Mouse (Mus musculus) effector memory CD4-positive, alpha-beta T cell, adult 5 months (primary cell): ENCODE data around the gene Prox2. TPM values are rescaled to one million over a fixed set of nuclear protein-coding genes. Genes with fewer than 3 reads are reported as not detected.

Experiments used
- polyA plus RNA-seq: library from polyadenylated mRNA; unstranded; fragments of 100-300 nt; shearing (Covaris generic); gene quantifications from one replicate; pipeline ENCODE4 v1.2.1, GENCODE M21; 2017

The Prox2 gene
- 4.6 TPM for polyA plus RNA-seq

DNA sequence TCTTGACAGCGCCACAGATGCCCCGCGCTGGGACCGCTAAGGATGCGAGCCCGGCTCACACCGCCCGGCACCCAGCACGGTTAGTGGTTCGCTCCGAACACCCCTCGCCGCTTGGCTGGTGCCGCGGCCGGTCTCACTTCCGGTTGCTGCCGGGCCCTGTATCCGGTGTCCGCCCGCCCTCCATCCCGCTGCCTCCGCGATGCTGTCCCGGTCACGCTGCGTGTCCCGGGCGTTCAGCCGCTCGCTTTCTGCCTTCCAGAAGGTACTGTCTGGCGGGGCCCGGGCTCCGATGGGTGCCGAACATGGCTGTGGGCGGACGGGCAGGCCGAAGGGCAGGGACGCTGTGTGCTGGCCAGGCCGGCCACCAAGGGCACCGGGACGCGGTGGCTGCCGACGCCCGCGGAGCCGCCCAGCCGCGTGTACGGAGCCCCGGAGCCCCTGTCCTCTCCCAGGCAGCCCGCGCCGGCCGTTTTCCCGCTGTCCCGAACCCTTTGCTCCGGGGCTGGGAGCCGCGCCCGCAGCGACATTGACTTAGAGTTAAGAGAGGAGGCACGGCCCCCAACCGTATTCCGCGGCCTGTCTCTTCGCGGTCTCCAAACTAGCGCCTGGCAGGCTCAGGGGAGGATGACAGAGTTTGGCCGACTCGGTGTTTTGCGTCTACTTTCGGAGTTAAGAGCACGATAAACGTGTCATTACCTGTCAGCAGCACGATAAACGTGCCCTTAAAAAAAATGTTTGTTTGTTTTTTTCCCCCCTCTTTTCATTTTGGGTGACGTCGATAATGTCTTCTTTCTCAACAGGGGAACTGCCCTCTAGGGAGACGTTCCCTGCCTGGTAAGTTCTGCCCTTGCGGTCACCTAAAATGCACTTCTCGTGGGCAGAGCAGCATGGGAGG is at the start of gene Prox2, which contains the start of gene Dlst:
Gene Prox2 (minus strand): TSS at position 62 of the 895 bp plus-strand sequence.
Gene Dlst (plus strand): TSS at position 136 of the 895 bp plus-strand sequence.

DNA sequence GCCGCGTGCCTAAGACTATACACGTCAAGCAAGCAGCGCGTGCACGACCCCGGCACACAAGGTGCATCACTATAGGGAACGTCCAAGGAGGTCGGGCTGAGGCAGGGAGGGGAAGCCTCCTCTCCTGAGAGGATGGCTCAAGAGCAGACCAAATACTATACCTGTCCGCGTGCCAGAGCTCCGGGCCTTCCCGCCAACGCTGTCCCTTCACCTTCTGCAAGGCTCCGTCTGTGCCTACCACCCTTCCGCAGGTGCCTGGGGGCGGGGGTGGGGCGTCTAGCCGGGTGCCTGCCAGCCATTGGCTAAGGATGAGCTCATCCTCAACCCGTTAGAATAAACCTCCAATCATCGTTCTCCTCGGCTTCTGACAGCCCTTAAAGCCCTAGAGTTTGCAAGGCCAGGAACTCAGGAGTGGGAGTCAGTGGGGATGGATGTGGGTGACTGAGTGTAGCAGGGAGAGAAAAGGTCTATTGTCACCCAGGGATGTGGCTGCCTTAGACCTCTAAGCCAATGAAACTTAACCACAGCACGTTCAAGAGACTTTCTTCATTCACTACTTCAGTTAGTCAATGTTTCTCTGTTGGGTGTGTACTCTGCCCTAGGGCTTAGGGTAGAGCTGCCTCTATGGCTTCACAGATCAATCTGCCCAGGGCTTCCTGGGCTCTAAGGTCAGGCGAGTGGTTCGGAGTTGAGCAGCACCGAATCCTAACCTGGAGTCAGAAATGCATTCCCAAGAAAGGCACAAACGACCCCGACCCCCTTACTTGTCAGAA is 40.6 kb upstream of the Prox2 start, which contains the start of gene Rps6kl1:
Gene Rps6kl1 (minus strand): TSS at position 263 of the 773 bp plus-strand sequence.

Other genes with a start within 250 kb of the Prox2 start
- not detected for gene Ltbp2, start 234.2 kb downstream of the Prox2 start, polyA plus RNA-seq
- gene Fcf1, start 139.9 kb downstream of the Prox2 start, polyA plus RNA-seq: 93.3 TPM
- gene Arel1, start 139.9 kb downstream of the Prox2 start, polyA plus RNA-seq: 23.0 TPM
- 30.7 TPM for gene Ylpm1, start 114.4 kb downstream of the Prox2 start, polyA plus RNA-seq
- gene Dlst, start 74 bp upstream of the Prox2 start, polyA plus RNA-seq: 99.3 TPM
- 1.9 TPM for gene Rps6kl1, start 40.5 kb upstream of the Prox2 start, polyA plus RNA-seq
- not detected for gene Pgf, start 67.0 kb upstream of the Prox2 start, polyA plus RNA-seq
- 71.5 TPM for gene Eif2b2, start 108.7 kb upstream of the Prox2 start, polyA plus RNA-seq
- 3.9 TPM for gene Mlh3, start 159.8 kb upstream of the Prox2 start, polyA plus RNA-seq
- gene Acyp1, start 177.7 kb upstream of the Prox2 start, polyA plus RNA-seq: 33.0 TPM
- 0.19 TPM for gene Zc2hc1c, start 177.8 kb upstream of the Prox2 start, polyA plus RNA-seq
- 26.1 TPM for gene Nek9, start 228.6 kb upstream of the Prox2 start, polyA plus RNA-seq